Mouse (Mus musculus) embryonic facial prominence, embryonic 15.5 days (tissue): ENCODE results near the gene Tceal8. TPM values are rescaled to one million over a fixed set of nuclear protein-coding genes. Genes with fewer than 3 reads are reported as not detected.

Experiments used
- ATAC-seq: fragments of 200-750 bp; cut with Nextera tagmentation; 2 replicates; pipeline ENCODE4 v1.8.0; 2017; ENCODE audit warnings: low read depth, moderate TSS enrichment; ENCODE audit not compliant: insufficient number of reproducible peaks, low FRiP score, low TSS enrichment
- H3K27ac ChIP-seq: fragments of 300-500 bp; sonication (generic); replicated peaks from 2 replicates; pipeline ENCODE4 v1.5.1; 2015; ENCODE audit warnings: mild to moderate bottlenecking, inconsistent platforms
- H3K27me3 ChIP-seq: fragments of 300-500 bp; sonication (generic); 2 replicates; pipeline ENCODE4 v1.6.1; 2015; ENCODE audit warnings: inconsistent platforms
- H3K36me3 ChIP-seq: fragments of 300-500 bp; sonication (generic); 2 replicates; pipeline ENCODE4 v1.6.1; 2015; ENCODE audit warnings: mild to moderate bottlenecking, inconsistent platforms
- H3K4me1 ChIP-seq: fragments of 300-500 bp; sonication (generic); 2 replicates; pipeline ENCODE4 v1.6.1; 2015; ENCODE audit warnings: inconsistent platforms
- H3K4me2 ChIP-seq: fragments of 300-500 bp; sonication (generic); replicated peaks from 2 replicates; pipeline ENCODE4 v1.6.1; 2015; ENCODE audit warnings: mild to moderate bottlenecking, inconsistent platforms
- H3K4me3 ChIP-seq: fragments of 300-500 bp; sonication (generic); replicated peaks from 2 replicates; pipeline ENCODE4 v1.5.1; 2015; ENCODE audit warnings: mild to moderate bottlenecking, inconsistent platforms
- H3K9ac ChIP-seq: fragments of 300-500 bp; sonication (generic); 2 replicates; pipeline ENCODE4 v1.6.1; 2015; ENCODE audit warnings: inconsistent platforms
- H3K9me3 ChIP-seq: fragments of 300-500 bp; sonication (generic); replicated peaks from 2 replicates; pipeline ENCODE4 v1.6.1; 2016; ENCODE audit warnings: inconsistent platforms
- WGBS: fragments of 180-500 bp; shearing (Covaris S2); methylation state at CpG from one replicate; pipeline ENCODE4 v1.1.7; 2015; 5-methylcytosine and 5-hydroxymethylcytosine counted together
- microRNA-seq: library from miRNA; unstranded; fragments of <30 nt; microRNA quantifications from one replicate; pipeline ENCODE4, GENCODE M21; 2016; ENCODE audit warnings: borderline number of aligned reads
- polyA plus RNA-seq: library from polyadenylated mRNA; unstranded; fragments of >200 nt; fragmentation: Nextera tagmentation; extraction: Ambion mirVana; gene quantifications from 2 replicates; pipeline ENCODE4 v1.2.1, GENCODE M21; 2015

Tceal8 gene
- polyA plus RNA-seq, 1 experiment from 2014 or later: 189 TPM

DNA sequence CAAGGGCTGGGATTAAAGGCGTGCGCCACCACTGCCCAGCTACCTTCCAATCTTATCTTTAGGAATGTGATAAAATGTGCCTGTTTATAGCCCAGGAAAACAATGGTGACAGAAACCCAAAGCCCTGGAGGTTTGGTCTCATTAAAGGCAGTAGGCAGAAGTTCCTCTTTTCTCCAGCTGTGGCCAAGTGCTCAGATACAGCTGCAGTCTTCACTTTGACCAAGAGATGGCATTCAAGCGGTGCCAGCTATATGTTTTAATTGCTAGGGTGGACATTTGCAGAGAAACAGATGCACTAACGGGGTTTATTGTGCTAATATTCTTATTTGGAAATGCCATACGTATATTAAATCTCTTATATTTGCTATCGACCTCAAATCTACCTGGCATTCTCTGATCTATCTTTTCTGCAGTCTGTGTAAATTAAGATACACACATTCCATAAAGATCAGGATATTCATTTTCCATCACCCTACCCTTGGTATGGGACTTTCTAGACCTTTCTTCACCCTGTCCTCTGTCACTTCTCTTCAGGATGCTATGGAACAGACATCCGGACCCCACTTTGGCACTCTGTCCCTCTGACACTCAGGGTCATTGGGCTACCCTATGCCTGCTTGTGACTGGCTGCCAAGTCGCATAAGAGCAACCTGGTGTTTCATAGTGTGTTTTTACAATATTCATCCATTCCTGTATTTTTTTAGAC, 45.0 kb downstream of the Tceal8 start:
- Histone ChIP-seq H3K36me3 (no peaks in the 10 kb centered on the region), H3K4me2 (no peak overlapping the region), H3K9me3 (no peaks in the 10 kb centered on the region), H3K4me1 (no peaks in the 10 kb centered on the region), H3K27ac (no peak overlapping the region), H3K27me3 (no peaks in the 10 kb centered on the region), H3K9ac (no peak overlapping the region), H3K4me3 (no peak overlapping the region)
- no peak for ATAC-seq
- WGBS: 55% methylated on average over 8 of the region's 8 CpGs

Small RNA genes lying within 50 kb of the gene (microRNA-seq; reads per million reads assigned to microRNA genes)
- gene Mir6383: not detected

Other genes starting within 250 kb of the Tceal8 start
- 50.3 and 54.0 TPM in 2 replicates for gene Arxes2, start 178.5 kb downstream of the Tceal8 start, polyA plus RNA-seq
- 24.4 and 26.5 TPM in 2 replicates for gene Arxes1, start 139.0 kb downstream of the Tceal8 start, polyA plus RNA-seq
- gene Bex2, start 104.1 kb downstream of the Tceal8 start, polyA plus RNA-seq: 58.8 and 64.6 TPM in 2 replicates
- gene Nxf3, start 87.1 kb downstream of the Tceal8 start, polyA plus RNA-seq: not detected in 2 replicates
- gene Bex4, start 33.3 kb downstream of the Tceal8 start, polyA plus RNA-seq: 31.4 and 35.7 TPM in 2 replicates
- 12.9 and 13.1 TPM in 2 replicates for gene Tceal5, start 31.5 kb upstream of the Tceal8 start, polyA plus RNA-seq
- 121 and 154 TPM in 2 replicates for gene Tceal7, start 42.4 kb upstream of the Tceal8 start, polyA plus RNA-seq
- gene Bex1, start 43.2 kb upstream of the Tceal8 start, polyA plus RNA-seq: 112 and 134 TPM in 2 replicates
- 520 and 545 TPM in 2 replicates for gene Tceal9, start 72.7 kb upstream of the Tceal8 start, polyA plus RNA-seq
- gene Bex3, start 97.9 kb upstream of the Tceal8 start, polyA plus RNA-seq: 387 and 393 TPM in 2 replicates